Mouse (Mus musculus): ENCODE results near the gene Nav2. TPM values are rescaled to one million over a fixed set of nuclear protein-coding genes. Genes with fewer than 3 reads are reported as not detected.

Gene Nav2
- polyA plus RNA-seq, 1 experiment = 30.3 TPM

Other genes with a start within 250 kb of the Nav2 start
- 10.4 and 10.9 TPM in 2 replicates for gene Zdhhc13, start 119.7 kb upstream of the Nav2 start, polyA plus RNA-seq (2012; rRNA removed)
- 0.22 TPM in 1 of 2 replicates, not detected in the other for gene Csrp3, start 60.7 kb upstream of the Nav2 start, polyA plus RNA-seq (2012; rRNA removed)
- gene E2f8, start 27.1 kb upstream of the Nav2 start, polyA plus RNA-seq (2012; rRNA removed) = 0.43 and 0.44 TPM in 2 replicates